Mouse (Mus musculus): ENCODE data around the gene B3glct. TPM values are rescaled to one million over a fixed set of nuclear protein-coding genes. Genes with fewer than 3 reads are reported as not detected.

B3glct gene
- polyA plus RNA-seq, 1 experiment from 2014 or later: 11.5 TPM

- Histone ChIP-seq H3K36me3 (ENCODE audit: control insufficient read depth, insufficient read depth, low read length) (no peaks in the 10 kb centered on the region), H3K4me2 (ENCODE audit: low read depth, low read length) (no peak overlapping the region), H3K9ac (ENCODE audit: low read length) (no peak overlapping the region), H3K27ac (ENCODE audit: low read length) (no peak overlapping the region), H3K9me3 (replicated peaks; ENCODE audit: control insufficient read depth, low read length) (no peaks in the 10 kb centered on the region), H3K4me1 (ENCODE audit: control insufficient read depth, insufficient read depth, low read length) (peaks cover 9% of the 10 kb centered on the region; the same call in 1 of the 2 replicates), H3K27me3 (ENCODE audit: control insufficient read depth, insufficient read depth, low read length) (no peaks in the 10 kb centered on the region), H3K4me3 (replicated peaks; ENCODE audit: low read length) (no peak overlapping the region)
- ATAC-seq (ENCODE audit: insufficient read depth, low FRiP score): no peak
- 69% methylated on average over 8 of the region's 8 CpGs for WGBS
Measured at GRCm38 (mm10) chr5:149647367-149648115, 30.5 kb upstream of the B3glct start.

GRCm38 (mm10) chr5:149648196-149648595, 29.8 kb upstream of the B3glct start:
- no peaks in the 10 kb centered on the region for H3K27me3 ChIP-seq (ENCODE audit: control insufficient read depth, insufficient read depth, low read length)
- H3K4me1 ChIP-seq (ENCODE audit: control insufficient read depth, insufficient read depth, low read length): peaks cover 9% of the 10 kb centered on the region; the same call in 1 of the 2 replicates
- H3K9me3 ChIP-seq (replicated peaks; ENCODE audit: control insufficient read depth, low read length): no peaks in the 10 kb centered on the region
- ATAC-seq (ENCODE audit: insufficient read depth, low FRiP score): no peak
- no peaks in the 10 kb centered on the region for H3K36me3 ChIP-seq (ENCODE audit: control insufficient read depth, insufficient read depth, low read length)
- H3K4me3 ChIP-seq (replicated peaks; ENCODE audit: low read length): no peak overlapping the region
- 55% methylated on average over 4 of the region's 4 CpGs for WGBS
- H3K4me2 ChIP-seq (ENCODE audit: low read depth, low read length): no peak overlapping the region
- no peak overlapping the region for H3K27ac ChIP-seq (ENCODE audit: low read length)
- H3K9ac ChIP-seq (ENCODE audit: low read length): no peak overlapping the region

- H3K27ac ChIP-seq (ENCODE audit: low read length): no peak overlapping the region
- no peak overlapping the region for H3K9ac ChIP-seq (ENCODE audit: low read length)
- peaks cover 9% of the 10 kb centered on the region; the same call in 1 of the 2 replicates for H3K4me1 ChIP-seq (ENCODE audit: control insufficient read depth, insufficient read depth, low read length)
- peak; percentile 56; the same call in 1 of the 2 replicates for ATAC-seq (ENCODE audit: insufficient read depth, low FRiP score)
- H3K4me3 ChIP-seq (replicated peaks; ENCODE audit: low read length): no peak overlapping the region
- no peaks in the 10 kb centered on the region for H3K9me3 ChIP-seq (replicated peaks; ENCODE audit: control insufficient read depth, low read length)
- 59% methylated on average over 6 of the region's 6 CpGs for WGBS
- no peaks in the 10 kb centered on the region for H3K36me3 ChIP-seq (ENCODE audit: control insufficient read depth, insufficient read depth, low read length)
- H3K27me3 ChIP-seq (ENCODE audit: control insufficient read depth, insufficient read depth, low read length): no peaks in the 10 kb centered on the region
- no peak overlapping the region for H3K4me2 ChIP-seq (ENCODE audit: low read depth, low read length)
Measured at GRCm38 (mm10) chr5:149648895-149649406, 29.1 kb upstream of the B3glct start.

GRCm38 (mm10) chr5:149649499-149650178, 28.4 kb upstream of the B3glct start:
- no peaks in the 10 kb centered on the region for H3K27me3 ChIP-seq (ENCODE audit: control insufficient read depth, insufficient read depth, low read length)
- H3K4me2 ChIP-seq (ENCODE audit: low read depth, low read length): no peak overlapping the region
- 69% methylated on average over 14 of the region's 14 CpGs for WGBS
- H3K27ac ChIP-seq (ENCODE audit: low read length): no peak overlapping the region
- no peaks in the 10 kb centered on the region for H3K36me3 ChIP-seq (ENCODE audit: control insufficient read depth, insufficient read depth, low read length)
- no peaks in the 10 kb centered on the region for H3K9me3 ChIP-seq (replicated peaks; ENCODE audit: control insufficient read depth, low read length)
- H3K4me3 ChIP-seq (replicated peaks; ENCODE audit: low read length): no peak overlapping the region
- H3K4me1 ChIP-seq (ENCODE audit: control insufficient read depth, insufficient read depth, low read length): peaks cover 9% of the 10 kb centered on the region; the same call in 1 of the 2 replicates
- H3K9ac ChIP-seq (ENCODE audit: low read length): no peak overlapping the region
- ATAC-seq (ENCODE audit: insufficient read depth, low FRiP score): 0 out of 2 replicates have a peak, but pooled peaks have one; percentile 50

GRCm38 (mm10) chr5:149650179-149650553, 27.9 kb upstream of the B3glct start:
- no peak for ATAC-seq (ENCODE audit: insufficient read depth, low FRiP score)
- no peak overlapping the region for H3K27ac ChIP-seq (ENCODE audit: low read length)
- H3K4me2 ChIP-seq (ENCODE audit: low read depth, low read length): no peak overlapping the region
- 38% methylated on average over 4 of the region's 4 CpGs for WGBS
- no peaks in the 10 kb centered on the region for H3K27me3 ChIP-seq (ENCODE audit: control insufficient read depth, insufficient read depth, low read length)
- no peak overlapping the region for H3K9ac ChIP-seq (ENCODE audit: low read length)
- H3K4me1 ChIP-seq (ENCODE audit: control insufficient read depth, insufficient read depth, low read length): peaks cover 9% of the 10 kb centered on the region; the same call in 1 of the 2 replicates
- no peaks in the 10 kb centered on the region for H3K36me3 ChIP-seq (ENCODE audit: control insufficient read depth, insufficient read depth, low read length)
- H3K9me3 ChIP-seq (replicated peaks; ENCODE audit: control insufficient read depth, low read length): no peaks in the 10 kb centered on the region
- no peak overlapping the region for H3K4me3 ChIP-seq (replicated peaks; ENCODE audit: low read length)

GRCm38 (mm10) chr5:149655636-149656035, 22.4 kb upstream of the B3glct start:
- Histone ChIP-seq H3K9ac (ENCODE audit: low read length) (no peak overlapping the region), H3K36me3 (ENCODE audit: control insufficient read depth, insufficient read depth, low read length) (no peaks in the 10 kb centered on the region), H3K4me3 (replicated peaks; ENCODE audit: low read length) (no peak overlapping the region), H3K27ac (ENCODE audit: low read length) (no peak overlapping the region), H3K27me3 (ENCODE audit: control insufficient read depth, insufficient read depth, low read length) (no peaks in the 10 kb centered on the region), H3K9me3 (replicated peaks; ENCODE audit: control insufficient read depth, low read length) (no peaks in the 10 kb centered on the region), H3K4me1 (ENCODE audit: control insufficient read depth, insufficient read depth, low read length) (no peaks in the 10 kb centered on the region), H3K4me2 (ENCODE audit: low read depth, low read length) (no peak overlapping the region)
- no peak for ATAC-seq (ENCODE audit: insufficient read depth, low FRiP score)
- WGBS: 82% methylated on average over 9 of the region's 9 CpGs

- Histone ChIP-seq H3K9me3 (replicated peaks; ENCODE audit: control insufficient read depth, low read length) (peaks cover 3% of the 10 kb centered on the region; the same call in 1 of the 2 replicates), H3K4me2 (ENCODE audit: low read depth, low read length) (no peak overlapping the region), H3K4me3 (replicated peaks; ENCODE audit: low read length) (no peak overlapping the region), H3K27ac (ENCODE audit: low read length) (no peak overlapping the region), H3K27me3 (ENCODE audit: control insufficient read depth, insufficient read depth, low read length) (no peaks in the 10 kb centered on the region), H3K4me1 (ENCODE audit: control insufficient read depth, insufficient read depth, low read length) (no peaks in the 10 kb centered on the region), H3K36me3 (ENCODE audit: control insufficient read depth, insufficient read depth, low read length) (no peaks in the 10 kb centered on the region), H3K9ac (ENCODE audit: low read length) (no peak overlapping the region)
- 58% methylated on average over 3 of the region's 3 CpGs for WGBS
- ATAC-seq (ENCODE audit: insufficient read depth, low FRiP score): no peak
Measured at GRCm38 (mm10) chr5:149658022-149658421, 20.0 kb upstream of the B3glct start.

GRCm38 (mm10) chr5:149658741-149659413, 19.2 kb upstream of the B3glct start:
- no peaks in the 10 kb centered on the region for H3K36me3 ChIP-seq (ENCODE audit: control insufficient read depth, insufficient read depth, low read length)
- no peaks in the 10 kb centered on the region for H3K4me1 ChIP-seq (ENCODE audit: control insufficient read depth, insufficient read depth, low read length)
- H3K27me3 ChIP-seq (ENCODE audit: control insufficient read depth, insufficient read depth, low read length): no peaks in the 10 kb centered on the region
- no peak overlapping the region for H3K4me3 ChIP-seq (replicated peaks; ENCODE audit: low read length)
- H3K27ac ChIP-seq (ENCODE audit: low read length): no peak overlapping the region
- no peak overlapping the region for H3K9ac ChIP-seq (ENCODE audit: low read length)
- H3K9me3 ChIP-seq (replicated peaks; ENCODE audit: control insufficient read depth, low read length): peaks cover 3% of the 10 kb centered on the region; the same call in 1 of the 2 replicates
- H3K4me2 ChIP-seq (ENCODE audit: low read depth, low read length): no peak overlapping the region
- WGBS: 67% methylated on average over 8 of the region's 9 CpGs
- no peak for ATAC-seq (ENCODE audit: insufficient read depth, low FRiP score)

GRCm38 (mm10) chr5:149659414-149659780, 18.6 kb upstream of the B3glct start:
- no peak for ATAC-seq (ENCODE audit: insufficient read depth, low FRiP score)
- WGBS: 66% methylated on average over 8 of the region's 9 CpGs
- H3K4me2 ChIP-seq (ENCODE audit: low read depth, low read length): no peak overlapping the region
- no peak overlapping the region for H3K4me3 ChIP-seq (replicated peaks; ENCODE audit: low read length)
- no peaks in the 10 kb centered on the region for H3K36me3 ChIP-seq (ENCODE audit: control insufficient read depth, insufficient read depth, low read length)
- no peaks in the 10 kb centered on the region for H3K4me1 ChIP-seq (ENCODE audit: control insufficient read depth, insufficient read depth, low read length)
- H3K27me3 ChIP-seq (ENCODE audit: control insufficient read depth, insufficient read depth, low read length): no peaks in the 10 kb centered on the region
- no peak overlapping the region for H3K9ac ChIP-seq (ENCODE audit: low read length)
- H3K9me3 ChIP-seq (replicated peaks; ENCODE audit: control insufficient read depth, low read length): peaks cover 3% of the 10 kb centered on the region; the same call in 1 of the 2 replicates
- no peak overlapping the region for H3K27ac ChIP-seq (ENCODE audit: low read length)
